Mouse (Mus musculus): ENCODE data around the gene Rnf224.

DNA sequence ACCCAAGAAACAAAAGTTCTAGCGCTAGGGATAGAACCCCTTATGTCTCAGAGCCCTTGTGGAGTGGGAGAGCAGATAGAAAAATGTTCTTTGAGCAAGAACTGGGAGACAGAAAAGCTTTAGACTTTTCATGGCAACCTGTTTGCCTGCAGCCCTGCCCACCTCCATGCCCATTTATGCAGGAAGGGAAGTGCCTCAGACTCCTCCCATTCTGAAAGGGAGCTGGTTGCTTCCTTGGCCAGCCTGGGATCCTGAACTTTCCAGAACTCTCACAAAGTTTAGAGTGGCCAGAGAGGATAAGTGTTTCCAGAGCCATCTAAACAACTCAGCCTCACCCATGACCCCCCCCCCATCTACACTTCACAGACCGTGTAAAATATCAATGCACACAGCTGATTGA is 39.4 kb downstream of the Rnf224 start:
- no peak for TF ChIP-seq POLR2A (IDR thresholded peaks at IDR 0.05; ENCODE audit: control insufficient read depth, extremely low read depth, insufficient read depth, low read length, poor library complexity)
- TF ChIP-seq CTCF (IDR thresholded peaks at IDR 0.05; ENCODE audit: borderline replicate concordance, control insufficient read depth, extremely low read depth, insufficient read depth, low read length, poor library complexity): no peak
